Mouse (Mus musculus): ENCODE results near the gene Scfd2.
A peak's percentile ranks its signal among the peaks of the same experiment; 100 is the strongest.

Gene Scfd2

DNA sequence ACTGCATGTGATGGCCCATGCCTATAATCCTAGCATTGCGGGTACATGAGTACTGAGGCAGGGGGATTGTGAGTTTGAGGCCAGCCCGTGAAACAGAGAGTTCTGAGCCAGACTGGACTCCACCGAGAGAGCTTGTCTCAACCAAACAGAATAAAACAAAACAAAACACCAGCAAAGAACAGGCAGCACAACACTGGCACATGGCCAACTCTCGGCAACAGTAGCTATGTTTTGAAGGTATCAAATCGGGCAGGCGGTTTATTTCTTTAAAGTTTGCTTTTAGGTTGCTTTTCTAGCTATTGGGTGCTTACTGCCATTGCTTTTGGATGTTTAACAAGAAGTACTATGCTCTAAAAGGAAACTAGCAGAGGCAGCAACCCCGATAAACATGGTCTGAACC lies 251.9 kb downstream of the Scfd2 start:
- no peak for DNase-seq (ENCODE audit: extremely low spot score, low read depth, low spot score)

DNA sequence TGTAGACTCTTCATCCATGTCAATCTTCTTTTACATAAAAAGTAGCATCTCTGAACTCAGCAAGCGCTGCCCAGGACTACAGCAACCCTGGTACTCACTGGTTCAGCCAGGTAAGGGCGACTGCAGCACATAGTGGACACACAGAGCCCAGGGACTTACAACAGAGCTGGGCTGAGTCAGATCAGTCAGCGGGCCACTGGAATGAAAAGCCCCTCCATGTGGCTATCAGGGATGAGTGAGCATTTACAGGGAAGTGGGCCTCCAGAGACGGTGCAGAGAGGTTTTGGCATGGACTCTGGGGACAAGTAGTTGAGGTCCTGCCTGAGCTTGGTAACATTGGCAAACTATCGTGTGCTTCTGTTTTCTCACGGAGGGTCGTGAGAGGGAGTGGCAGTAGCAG lies 253.1 kb downstream of the Scfd2 start:
- DNase-seq (ENCODE audit: extremely low spot score, low read depth, low spot score) = no peak

DNA sequence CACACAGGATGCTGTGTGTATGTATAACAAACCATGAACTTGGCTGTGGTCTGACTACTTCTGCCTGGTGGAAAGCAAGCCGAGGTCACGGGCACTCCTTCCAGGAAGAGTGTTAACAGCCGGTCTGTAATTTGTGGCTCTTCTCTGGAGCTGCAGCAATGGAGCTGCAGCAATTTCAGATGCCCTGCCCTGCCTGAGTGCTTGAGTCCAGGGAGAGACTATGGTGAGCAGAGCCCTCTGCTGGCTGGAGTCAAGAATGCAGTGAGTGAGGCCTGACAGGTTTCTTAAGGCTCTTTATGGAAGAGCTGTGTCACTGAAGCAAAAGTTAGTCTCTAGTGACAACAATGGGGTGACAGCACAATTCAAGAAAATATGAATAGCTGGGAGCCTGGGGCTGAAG lies 253.8 kb downstream of the Scfd2 start:
- peak; percentile 93 for DNase-seq (ENCODE audit: extremely low spot score, low read depth, low spot score)

DNA sequence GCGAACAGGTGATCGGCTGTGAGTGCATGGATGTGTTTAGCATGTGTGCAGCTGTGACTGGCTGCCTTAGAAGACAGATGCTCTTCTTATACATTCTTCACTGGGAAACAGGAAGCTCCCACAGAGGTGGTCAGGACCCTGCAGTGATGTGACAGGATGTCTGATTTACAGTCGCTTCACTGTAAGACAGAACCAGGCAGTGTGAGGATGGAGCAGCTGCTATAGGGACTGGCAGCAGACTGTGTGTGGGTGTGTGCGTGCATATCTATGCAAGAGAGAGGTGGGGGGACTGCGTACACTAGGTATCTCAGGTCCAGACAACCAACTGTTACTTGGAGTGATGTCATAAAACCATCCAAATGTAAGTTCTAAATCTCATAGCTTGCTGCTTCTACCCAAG lies 254.3 kb downstream of the Scfd2 start:
- DNase-seq (ENCODE audit: extremely low spot score, low read depth, low spot score) = no peak

DNA sequence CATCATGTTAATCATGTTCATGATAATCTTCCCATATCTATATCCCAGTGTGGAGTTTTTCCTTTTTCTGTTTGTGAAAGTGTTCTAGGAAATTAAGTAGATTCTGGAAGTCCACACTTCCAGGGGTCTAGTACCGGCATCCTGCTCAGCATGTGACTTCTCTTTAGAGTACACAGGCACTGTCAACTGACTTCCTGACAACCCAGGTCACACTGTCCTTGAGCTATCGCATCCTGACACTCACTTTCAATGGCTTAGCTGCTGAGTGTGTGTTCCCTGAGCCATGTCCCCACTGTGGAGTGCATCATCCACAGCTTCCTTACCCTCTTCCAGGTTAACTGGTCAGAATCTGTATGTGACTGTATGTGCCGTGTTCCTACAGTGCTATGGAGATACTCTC lies 258.2 kb downstream of the Scfd2 start:
- no peak for DNase-seq (ENCODE audit: extremely low spot score, low read depth, low spot score)

DNA sequence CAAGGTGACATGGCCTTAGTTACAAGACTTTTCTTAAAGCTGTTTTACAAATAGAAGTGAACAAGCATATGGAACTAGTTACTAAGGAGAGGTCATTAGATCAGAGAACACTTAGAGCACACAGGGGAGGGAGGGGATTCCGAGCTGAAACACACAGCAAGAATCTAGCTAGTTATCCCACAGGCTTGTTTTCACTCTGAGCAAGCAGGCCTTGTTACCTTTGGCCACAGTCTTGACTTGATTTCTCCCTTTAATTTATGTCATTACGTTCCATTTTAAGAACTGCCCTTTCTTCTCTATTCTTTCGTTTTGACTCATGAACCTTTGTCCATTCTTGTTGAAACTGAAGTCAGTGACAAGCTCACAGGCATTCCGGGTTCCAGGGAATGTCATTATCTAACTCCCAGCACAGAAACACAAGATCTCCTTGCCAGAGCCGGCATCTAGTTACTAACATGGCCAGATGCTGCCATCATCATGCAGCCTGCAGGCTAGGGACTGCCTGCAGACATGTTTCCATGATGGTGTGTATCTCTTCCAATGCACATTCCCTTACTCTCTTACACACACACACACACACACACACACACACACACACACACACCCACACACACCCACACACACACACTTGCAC lies 263.7 kb downstream of the Scfd2 start:
- peak; percentile 76 for DNase-seq (ENCODE audit: extremely low spot score, low read depth, low spot score)

DNA sequence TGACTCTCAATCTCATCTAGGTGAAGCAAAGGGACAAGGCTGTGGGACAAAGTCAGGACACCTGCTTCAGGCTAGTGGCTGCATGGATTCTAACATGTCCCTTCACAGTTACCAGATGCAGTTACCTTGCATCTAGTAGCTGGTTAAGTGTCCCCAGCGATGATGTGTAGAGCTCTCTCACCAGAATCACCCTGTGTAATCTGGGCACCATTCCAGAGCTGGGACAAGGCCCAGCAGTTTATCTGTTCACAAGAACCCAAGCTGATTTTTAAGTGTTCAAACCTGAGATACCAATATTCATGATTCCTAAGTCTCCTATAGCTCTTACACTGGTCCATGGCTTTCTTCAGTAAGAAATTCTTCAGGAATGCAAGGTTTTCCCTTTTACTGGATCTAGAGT lies 264.4 kb downstream of the Scfd2 start:
- DNase-seq (ENCODE audit: extremely low spot score, low read depth, low spot score) = no peak

DNA sequence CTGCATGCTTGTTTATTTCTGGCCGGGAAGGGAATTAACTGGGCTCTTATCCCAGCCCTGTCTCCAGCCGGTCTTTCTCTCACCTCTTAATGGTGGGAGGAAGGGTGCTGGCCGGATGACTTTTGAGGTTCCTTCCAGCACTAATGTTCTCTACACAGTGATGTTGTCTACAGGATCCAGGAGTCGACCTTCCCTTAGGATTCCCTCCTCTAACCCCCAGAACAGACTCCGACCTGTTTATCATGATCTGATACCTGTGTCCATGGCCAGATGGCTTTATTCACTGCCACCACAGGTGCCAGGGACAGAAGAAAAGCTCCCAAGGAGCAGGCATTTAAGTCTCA lies 265.1 kb downstream of the Scfd2 start:
- DNase-seq (ENCODE audit: extremely low spot score, low read depth, low spot score) = no peak

DNA sequence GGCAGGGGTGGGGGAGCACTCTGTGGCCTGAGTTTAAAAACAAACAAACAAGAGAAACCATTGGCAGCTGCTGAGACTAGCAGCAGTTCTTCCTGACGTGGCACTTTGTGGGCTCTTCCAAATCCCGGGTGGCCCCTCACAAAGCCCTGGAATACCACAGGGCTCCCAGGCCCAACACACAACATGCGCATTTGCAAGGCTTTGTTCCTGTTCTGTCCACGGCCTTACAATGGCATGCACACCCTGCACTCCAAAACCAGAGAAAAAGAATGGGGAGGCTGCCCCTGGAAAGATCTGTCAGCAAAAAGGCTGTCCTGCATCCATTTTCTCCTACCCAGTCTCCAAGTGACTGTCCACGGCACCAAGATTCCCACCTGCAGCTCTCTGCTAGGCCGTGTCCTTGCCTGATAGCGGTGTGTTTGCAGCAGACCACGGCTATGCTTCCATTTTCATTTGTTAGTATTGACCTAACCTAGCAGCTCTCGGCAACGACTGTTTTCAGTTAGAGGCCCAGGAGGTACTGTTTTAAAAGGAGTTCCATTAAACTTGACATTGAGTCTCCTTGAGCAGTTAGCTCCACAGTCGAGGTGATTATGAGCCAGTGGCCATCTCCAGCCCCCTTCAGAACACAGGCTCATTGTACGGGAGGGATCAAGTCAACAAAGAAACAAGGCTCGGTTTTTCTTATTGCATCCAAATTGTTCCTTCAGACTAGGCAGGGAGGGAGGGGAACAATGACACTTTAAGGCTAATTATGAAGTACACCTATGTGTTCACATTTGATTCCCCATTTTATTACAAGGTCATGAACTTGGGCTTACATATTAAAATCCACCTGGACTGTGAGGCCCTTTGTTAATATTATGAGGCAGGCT lies 265.7 kb downstream of the Scfd2 start:
- peak; percentile 74 for DNase-seq (ENCODE audit: extremely low spot score, low read depth, low spot score)

DNA sequence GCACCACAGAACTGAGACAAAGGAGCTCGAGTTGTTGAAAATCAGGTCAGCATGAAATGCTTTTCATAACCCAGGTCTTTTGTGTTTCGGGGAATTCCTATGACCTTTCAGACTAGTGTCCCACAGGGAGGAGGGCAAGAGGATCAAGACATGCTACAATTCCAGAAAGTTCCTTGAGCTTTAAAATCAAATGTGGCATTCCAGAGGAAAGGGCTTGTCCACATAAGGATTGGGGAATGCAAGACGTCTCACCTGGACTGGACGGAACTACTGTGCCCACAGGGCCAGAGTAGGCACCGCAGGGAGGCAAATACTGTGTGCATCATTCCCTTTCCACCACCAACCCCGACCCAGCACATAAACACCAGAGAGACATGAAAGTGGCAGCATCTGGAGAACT lies 266.4 kb downstream of the Scfd2 start:
- no peak for DNase-seq (ENCODE audit: extremely low spot score, low read depth, low spot score)

DNA sequence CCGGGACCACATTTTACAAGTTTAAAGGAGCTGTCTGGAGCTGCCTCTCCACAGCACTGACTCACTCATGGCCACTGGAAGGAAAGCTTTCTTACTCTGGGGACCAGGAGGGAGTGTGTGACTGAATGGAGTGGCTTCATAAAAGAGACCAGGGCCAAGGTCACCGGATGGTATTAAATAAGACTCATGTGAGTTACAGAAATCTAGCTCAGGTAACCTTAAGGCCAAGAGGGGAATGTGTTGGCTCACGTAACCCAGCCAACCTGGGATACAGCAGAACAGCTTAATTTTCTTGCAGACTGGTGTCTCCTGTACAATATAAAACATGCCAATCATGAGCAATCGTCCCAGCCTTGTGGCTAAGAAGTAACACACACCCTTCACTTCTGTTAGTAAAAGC lies 267.0 kb downstream of the Scfd2 start:
- no peak for DNase-seq (ENCODE audit: extremely low spot score, low read depth, low spot score)

DNA sequence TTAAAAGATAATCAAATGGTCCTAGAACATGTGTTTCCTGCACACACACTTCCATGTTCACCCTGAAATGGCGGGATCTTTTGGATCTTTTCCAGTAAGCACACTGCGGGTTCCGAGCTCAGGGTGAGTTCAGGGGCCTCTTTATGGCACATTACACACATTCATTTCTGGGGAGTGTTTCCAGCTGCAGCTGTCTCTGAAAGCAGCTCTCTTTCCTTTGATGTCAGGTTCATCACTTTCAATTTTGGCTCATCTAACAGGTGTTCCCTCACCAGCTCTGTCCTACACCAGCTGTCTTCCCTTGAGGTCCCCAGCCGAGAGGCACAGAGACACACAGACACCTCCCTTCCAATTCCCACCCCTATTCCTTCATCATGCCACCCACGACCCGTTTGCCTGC lies 270.5 kb downstream of the Scfd2 start:
- no peak for DNase-seq (ENCODE audit: extremely low spot score, low read depth, low spot score)

DNA sequence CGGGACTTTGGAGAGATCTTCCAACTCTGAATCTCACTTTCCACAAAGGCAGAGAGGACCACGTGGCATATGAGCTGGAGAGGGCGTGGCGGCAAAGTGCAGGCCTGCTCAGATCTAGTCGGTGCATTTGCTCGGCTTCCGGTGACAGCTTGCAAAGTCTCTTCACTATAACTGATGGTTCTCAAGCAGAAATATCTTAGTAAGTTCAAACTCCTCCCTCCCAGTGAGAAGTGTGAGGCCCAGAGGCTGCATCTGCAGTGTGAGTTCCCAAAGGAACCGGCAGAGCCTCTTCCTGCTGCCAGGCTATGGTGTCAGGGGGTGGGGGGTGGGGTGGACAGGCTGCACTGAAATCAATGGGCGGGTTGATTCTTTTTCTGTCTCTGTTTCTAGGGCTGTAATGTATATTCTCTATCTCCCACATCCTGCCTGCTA lies 271.2 kb downstream of the Scfd2 start:
- DNase-seq (ENCODE audit: extremely low spot score, low read depth, low spot score) = no peak

DNA sequence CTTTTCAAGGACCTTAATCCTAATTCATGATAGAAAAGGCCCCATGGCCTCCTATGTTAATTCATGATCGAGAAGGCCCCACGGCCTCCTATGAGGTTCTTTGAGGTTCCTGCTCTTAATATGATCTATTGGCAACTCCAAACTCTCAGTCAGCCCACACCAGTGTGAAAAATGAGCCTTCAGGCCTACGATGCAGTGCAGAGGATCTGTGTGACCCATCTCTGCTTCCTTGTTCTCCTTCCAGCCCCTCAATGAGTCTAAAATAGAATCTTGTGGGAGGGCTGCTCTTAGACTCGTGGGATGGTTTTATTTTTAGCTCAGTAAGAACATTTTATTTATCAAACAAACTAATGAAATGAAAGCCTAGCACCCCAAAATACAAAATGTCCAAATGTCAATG lies 274.9 kb downstream of the Scfd2 start:
- DNase-seq (ENCODE audit: extremely low spot score, low read depth, low spot score) = no peak

DNA sequence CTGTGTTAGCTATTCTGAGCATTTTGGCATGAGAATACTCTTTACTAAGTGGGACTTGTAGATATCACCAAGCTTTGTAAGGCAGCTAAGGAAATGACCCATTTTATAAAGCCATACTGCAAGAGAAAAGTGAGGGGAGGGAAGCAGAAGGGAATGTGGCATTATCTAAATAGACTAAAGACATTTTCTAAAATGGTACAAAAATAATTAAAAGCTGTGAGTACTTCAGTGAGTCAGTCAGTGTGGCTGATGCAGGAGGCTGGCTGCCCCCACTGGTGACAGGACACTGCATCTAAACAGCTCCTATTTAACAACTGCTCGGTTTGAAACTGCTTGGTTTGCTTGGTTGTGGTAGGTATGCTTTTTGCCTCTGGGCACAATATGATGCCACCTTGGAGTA lies 276.6 kb downstream of the Scfd2 start:
- DNase-seq (ENCODE audit: extremely low spot score, low read depth, low spot score) = no peak

DNA sequence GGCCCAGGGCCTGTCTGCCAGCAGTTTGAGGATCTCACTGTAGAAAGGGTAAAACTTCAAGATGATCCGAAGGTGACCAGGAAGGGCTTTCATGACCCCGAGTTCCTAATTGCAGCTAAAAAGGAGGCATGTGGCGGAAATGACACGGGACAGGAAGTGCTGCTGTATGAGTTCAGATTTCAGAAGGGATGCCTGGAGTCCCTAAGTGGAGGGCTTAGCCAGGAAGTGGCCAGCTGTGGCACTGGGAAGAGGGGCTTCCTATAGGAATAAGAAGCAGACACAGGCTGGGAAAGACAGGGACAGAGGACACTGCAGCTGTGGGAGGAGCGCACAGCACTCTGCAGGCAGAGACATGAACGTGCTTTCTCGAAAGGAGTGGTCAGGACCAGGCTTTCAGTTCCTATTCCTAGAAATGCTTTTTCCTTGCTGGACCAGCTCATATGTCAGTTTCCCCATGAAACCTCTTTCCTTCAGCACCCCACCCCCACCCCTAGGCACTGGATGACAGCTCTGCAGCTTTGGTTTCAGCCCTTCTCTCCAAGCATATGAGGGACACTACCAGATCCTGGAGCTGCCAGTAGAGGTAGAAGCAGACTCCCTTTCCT lies 277.7 kb downstream of the Scfd2 start:
- DNase-seq (ENCODE audit: extremely low spot score, low read depth, low spot score) = no peak

DNA sequence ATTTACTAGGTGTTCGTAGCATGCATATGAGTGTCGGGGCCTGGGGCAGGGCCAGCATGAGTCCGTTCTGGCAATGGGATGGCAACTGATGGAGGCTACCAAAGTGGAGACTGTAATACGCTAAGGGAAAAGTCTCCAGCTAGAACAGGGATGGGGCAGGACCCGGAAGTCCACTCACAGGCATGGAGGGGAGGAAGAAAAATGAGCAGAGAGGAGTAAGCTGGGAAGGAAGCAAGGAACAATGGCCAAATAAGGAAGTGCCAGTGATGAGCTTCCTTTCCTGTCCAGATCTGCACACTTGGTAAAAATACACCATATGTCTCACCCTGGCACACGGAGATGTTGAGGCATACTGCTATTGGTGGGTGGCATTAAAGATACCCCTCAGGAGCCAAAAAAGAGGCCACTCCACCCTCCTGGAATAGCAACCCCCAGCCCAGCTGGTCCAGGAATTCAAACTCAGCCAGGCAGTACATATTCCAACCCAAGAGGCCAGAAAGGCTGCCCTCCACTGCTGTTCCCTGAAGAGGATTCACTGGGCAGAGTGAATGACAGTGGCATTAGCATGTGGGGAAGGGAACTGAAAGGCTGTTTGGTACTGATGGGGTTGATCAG lies 278.8 kb downstream of the Scfd2 start:
- DNase-seq (ENCODE audit: extremely low spot score, low read depth, low spot score) = no peak

DNA sequence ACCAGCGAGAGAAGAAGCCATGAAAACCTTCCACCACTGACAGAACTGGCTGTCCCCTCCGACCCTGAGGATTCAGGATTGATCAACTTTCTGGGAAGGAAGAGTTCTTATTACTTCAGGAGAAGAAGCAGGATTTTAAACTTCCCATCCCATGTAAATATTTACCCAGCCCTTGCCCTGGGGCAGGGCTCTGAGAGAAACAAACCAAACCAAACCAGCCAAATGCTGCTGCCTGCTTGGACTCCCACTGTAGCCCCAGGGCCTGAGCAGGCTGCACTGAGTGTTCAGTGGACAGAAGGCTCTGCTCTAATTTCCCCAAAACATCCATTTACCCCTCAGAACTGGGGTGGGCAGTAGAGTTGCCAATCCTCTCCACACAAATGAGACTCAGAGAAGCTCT lies 280.6 kb downstream of the Scfd2 start:
- DNase-seq (ENCODE audit: extremely low spot score, low read depth, low spot score) = no peak

DNA sequence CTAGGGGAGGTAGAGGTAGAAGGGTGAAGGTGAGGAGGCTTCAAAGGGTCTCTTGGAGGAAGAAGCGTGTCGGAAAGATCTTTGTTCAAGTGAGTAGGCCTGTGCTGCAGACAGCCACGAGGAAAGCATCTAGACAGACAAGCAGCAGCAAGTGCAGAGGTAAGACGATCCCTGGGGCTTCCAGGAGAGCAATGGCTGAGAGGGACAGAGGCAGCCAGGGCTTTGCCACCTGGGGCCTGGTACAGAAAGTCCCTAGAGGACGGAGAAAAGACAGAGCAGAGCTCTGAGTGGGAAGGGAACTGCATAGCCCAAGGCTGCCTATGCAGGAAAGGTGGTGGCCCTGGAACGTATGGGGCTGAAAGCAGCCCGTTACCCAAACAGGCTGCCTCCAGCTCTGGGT lies 281.3 kb downstream of the Scfd2 start:
- DNase-seq (ENCODE audit: extremely low spot score, low read depth, low spot score) = no peak

DNA sequence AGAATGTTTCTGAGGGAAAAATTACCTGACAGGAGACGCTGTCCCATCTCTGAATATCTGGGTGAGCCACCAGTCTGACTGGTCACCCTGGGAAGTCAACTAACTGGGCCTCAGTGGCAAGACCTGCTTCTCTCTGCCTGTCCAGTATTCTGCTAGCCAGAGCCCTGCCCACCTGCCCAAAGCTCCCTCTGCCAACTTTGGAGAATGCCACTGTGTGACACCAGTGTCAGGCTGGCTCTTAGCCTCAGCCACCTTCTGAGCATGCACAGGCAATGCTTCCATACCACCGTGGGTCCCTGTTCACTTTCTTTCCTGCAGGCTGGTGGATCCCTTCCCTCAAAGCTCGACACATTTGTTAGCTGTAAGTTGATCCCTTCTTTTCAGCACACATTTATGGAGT lies 281.8 kb downstream of the Scfd2 start:
- DNase-seq (ENCODE audit: extremely low spot score, low read depth, low spot score) = no peak

DNA sequence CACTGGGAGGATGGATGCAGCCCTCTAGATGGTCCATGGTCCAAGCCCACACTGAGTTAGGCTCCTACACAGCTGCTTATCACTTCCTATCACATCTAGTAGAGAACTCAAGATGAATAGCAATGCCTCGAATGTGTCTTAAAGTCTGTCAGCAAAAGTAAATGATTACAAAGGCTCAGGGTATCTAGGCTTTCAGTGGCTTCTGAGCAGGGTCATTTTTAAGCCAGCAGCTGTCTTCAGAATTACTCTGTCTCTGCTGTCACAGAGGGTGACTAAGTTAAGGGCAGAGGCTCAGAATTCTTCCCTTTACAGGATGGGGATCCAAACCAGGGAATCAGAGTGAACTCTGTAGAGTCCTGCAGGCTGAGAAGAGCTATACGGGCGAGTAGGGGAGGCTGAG lies 284.6 kb downstream of the Scfd2 start:
- DNase-seq (ENCODE audit: extremely low spot score, low read depth, low spot score) = no peak

DNA sequence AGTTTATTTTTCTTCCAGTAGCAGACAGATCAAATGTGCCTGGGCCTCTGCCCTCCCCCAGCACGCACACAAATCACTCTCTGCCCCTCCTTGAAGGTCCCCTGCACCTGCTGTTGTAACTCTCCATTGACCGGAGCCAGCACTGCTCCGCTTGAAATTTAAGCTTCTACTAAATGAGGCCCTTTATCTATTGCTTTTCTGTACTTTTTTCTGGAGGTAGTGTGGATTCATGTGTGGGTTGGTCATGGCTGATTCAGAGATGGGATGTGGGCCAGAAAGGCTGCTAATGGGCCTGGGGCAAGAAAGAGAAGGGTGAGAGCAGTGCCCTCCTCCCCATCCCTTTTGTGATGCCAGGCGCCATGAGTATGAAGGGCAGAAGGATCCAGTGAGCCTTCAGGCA lies 285.1 kb downstream of the Scfd2 start:
- no peak for DNase-seq (ENCODE audit: extremely low spot score, low read depth, low spot score)
